Mouse (Mus musculus) kidney, embryonic 15.5 days (tissue): ENCODE data around the gene Emc8. TPM values are rescaled to one million over a fixed set of nuclear protein-coding genes. Genes with fewer than 3 reads are reported as not detected.

Experiments
- ATAC-seq: fragments of 200-750 bp; cut with Nextera tagmentation; replicated peaks from 2 replicates; pipeline ENCODE4 v1.8.0; 2017; ENCODE audit warnings: moderate TSS enrichment; ENCODE audit not compliant: low FRiP score
- H3K27ac ChIP-seq: fragments of 300-500 bp; sonication (generic); 2 replicates; pipeline ENCODE4 v1.5.1; 2015; ENCODE audit warnings: mild to moderate bottlenecking, inconsistent platforms
- H3K27me3 ChIP-seq: fragments of 300-500 bp; sonication (generic); 2 replicates; pipeline ENCODE4 v1.6.1; 2015; ENCODE audit warnings: inconsistent platforms
- H3K36me3 ChIP-seq: fragments of 300-500 bp; sonication (generic); 2 replicates; pipeline ENCODE4 v1.6.1; 2015; ENCODE audit warnings: inconsistent platforms
- H3K4me1 ChIP-seq: fragments of 300-500 bp; sonication (generic); 2 replicates; pipeline ENCODE4 v1.6.1; 2015; ENCODE audit warnings: inconsistent platforms
- H3K4me2 ChIP-seq: fragments of 300-500 bp; sonication (generic); 2 replicates; pipeline ENCODE4 v1.6.1; 2015; ENCODE audit warnings: moderate library complexity, mild to moderate bottlenecking, inconsistent platforms
- H3K4me3 ChIP-seq: fragments of 300-500 bp; sonication (generic); replicated peaks from 2 replicates; pipeline ENCODE4 v1.5.1; 2015; ENCODE audit warnings: mild to moderate bottlenecking, inconsistent platforms
- H3K9ac ChIP-seq: fragments of 300-500 bp; sonication (generic); 2 replicates; pipeline ENCODE4 v1.6.1; 2015; ENCODE audit warnings: mild to moderate bottlenecking, inconsistent platforms
- H3K9me3 ChIP-seq: fragments of 300-500 bp; sonication (generic); replicated peaks from 2 replicates; pipeline ENCODE4 v1.6.1; 2016; ENCODE audit warnings: inconsistent platforms
- WGBS: fragments of 180-500 bp; shearing (Covaris S2); methylation state at CpG from one replicate; pipeline ENCODE4 v1.1.7; 2015; ENCODE audit warnings: mixed read lengths; 5-methylcytosine and 5-hydroxymethylcytosine counted together
- polyA plus RNA-seq: library from polyadenylated mRNA; unstranded; fragments of >200 nt; fragmentation: Nextera tagmentation; extraction: Ambion mirVana; gene quantifications from 2 replicates; pipeline ENCODE4 v1.2.1, GENCODE M21; 2015

The Emc8 gene
- polyA plus RNA-seq, 1 experiment from 2014 or later: 250 TPM

GRCm38 (mm10) chr8:120697979-120698272 is 29.6 kb upstream of the Emc8 start:
- ATAC-seq: no peak

GRCm38 (mm10) chr8:120697154-120697978 is 29.0 kb upstream of the Emc8 start:
- Histone ChIP-seq H3K36me3 (no peaks in the 10 kb centered on the region), H3K4me2 (no peak overlapping the region), H3K27ac (peak overlapping the region; percentile 76), H3K9ac (no peak overlapping the region), H3K4me1 (peaks cover 51% of the 10 kb centered on the region), H3K4me3 (no peak overlapping the region), H3K27me3 (0 out of 2 replicates have a peak, but pooled peaks cover 15% of the 10 kb centered on the region), H3K9me3 (no peaks in the 10 kb centered on the region)
- no peak for ATAC-seq
- 63% methylated on average over 17 of the region's 17 CpGs for WGBS

More at GRCm38 (mm10) chr8:120697979-120698272, 29.6 kb upstream of the Emc8 start:
- Histone ChIP-seq H3K4me3 (no peak overlapping the region), H3K9ac (no peak overlapping the region), H3K36me3 (no peaks in the 10 kb centered on the region), H3K9me3 (no peaks in the 10 kb centered on the region), H3K4me2 (no peak overlapping the region), H3K27me3 (0 out of 2 replicates have a peak, but pooled peaks cover 15% of the 10 kb centered on the region), H3K4me1 (peaks cover 48% of the 10 kb centered on the region), H3K27ac (peak overlapping the region; percentile 66; the same call in 1 of the 2 replicates)

GRCm38 (mm10) chr8:120696401-120697153 is 28.2 kb upstream of the Emc8 start:
- peaks cover 51% of the 10 kb centered on the region for H3K4me1 ChIP-seq
- no peaks in the 10 kb centered on the region for H3K9me3 ChIP-seq
- no peak overlapping the region for H3K9ac ChIP-seq
- H3K4me2 ChIP-seq: no peak overlapping the region
- 28% methylated on average over 13 of the region's 13 CpGs for WGBS
- H3K27me3 ChIP-seq: 0 out of 2 replicates have a peak, but pooled peaks cover 7% of the 10 kb centered on the region
- H3K27ac ChIP-seq: peak overlapping the region; percentile 76
- peak; percentile 55; the same call in 1 of the 2 replicates for ATAC-seq
- H3K4me3 ChIP-seq: no peak overlapping the region
- H3K36me3 ChIP-seq: no peaks in the 10 kb centered on the region

DNA sequence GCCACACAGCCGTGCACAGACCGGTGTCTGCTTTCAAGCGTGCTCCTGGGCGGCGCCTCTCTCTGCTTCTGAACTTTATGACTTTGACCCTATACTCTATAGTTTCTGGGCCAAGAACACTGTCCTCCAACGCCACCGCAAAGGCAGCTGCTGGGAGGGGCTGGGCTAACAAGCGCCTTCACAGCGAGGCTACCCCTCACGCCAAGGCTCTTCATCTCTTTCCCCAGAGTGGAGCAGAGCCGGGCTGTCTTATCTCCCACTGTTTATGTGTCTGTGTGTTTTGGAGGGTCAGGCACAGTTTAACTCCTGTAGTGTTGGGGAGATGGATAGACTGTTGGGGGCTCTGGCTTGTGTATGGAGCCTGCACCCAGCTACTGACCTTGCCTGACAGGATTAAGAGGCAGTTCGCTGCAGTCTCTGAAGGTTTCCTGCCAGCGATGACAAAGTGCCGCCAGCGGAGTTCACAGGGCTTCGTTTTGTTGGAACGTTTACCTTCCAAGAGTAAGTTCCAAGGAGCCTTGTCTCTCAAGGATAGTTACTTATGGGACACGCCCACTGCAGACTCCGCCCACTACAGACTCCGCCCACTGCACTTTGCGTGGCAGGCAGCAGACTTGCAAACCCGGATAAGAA is 25.6 kb upstream of the Emc8 start:
- H3K4me3 ChIP-seq: 0 out of 2 replicates have a peak overlapping the region, but pooled peaks have one; percentile 14

DNA sequence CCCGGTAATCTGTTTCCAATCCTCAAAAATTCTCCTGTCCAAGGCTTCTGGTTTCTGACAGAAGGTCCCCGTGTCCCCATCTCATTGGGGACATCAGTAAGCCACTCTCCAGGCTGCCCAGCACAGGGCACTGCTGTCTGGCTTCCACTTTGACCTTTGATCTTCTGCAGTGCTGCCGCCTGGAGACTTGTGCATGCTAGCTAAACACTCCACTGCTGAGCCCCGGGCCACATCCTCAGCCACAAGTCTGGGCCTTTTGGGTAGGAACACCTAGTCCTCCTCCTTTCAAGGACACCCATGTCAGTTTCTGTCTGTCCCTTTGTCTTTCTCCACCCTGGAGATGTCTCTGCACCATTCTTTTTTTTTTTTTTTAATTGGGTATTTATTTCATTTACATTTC is 24.6 kb upstream of the Emc8 start:
- H3K27ac ChIP-seq: no peak overlapping the region
- no peaks in the 10 kb centered on the region for H3K36me3 ChIP-seq
- no peak overlapping the region for H3K4me3 ChIP-seq
- H3K4me2 ChIP-seq: no peak overlapping the region
- peaks cover 40% of the 10 kb centered on the region for H3K4me1 ChIP-seq
- H3K27me3 ChIP-seq: peaks cover 22% of the 10 kb centered on the region
- H3K9ac ChIP-seq: no peak overlapping the region
- 58% methylated on average over 4 of the region's 4 CpGs for WGBS
- no peak for ATAC-seq
- H3K9me3 ChIP-seq: no peaks in the 10 kb centered on the region

More for the DNA sequence above, 25.6 kb upstream of the Emc8 start:
- no peaks in the 10 kb centered on the region for H3K9me3 ChIP-seq
- no peaks in the 10 kb centered on the region for H3K36me3 ChIP-seq
- H3K27ac ChIP-seq: peak overlapping the region; percentile 84
- peak overlapping the region; percentile 40 for H3K4me2 ChIP-seq
- ATAC-seq: peak; percentile 75
- peaks cover 13% of the 10 kb centered on the region for H3K27me3 ChIP-seq
- peaks cover 43% of the 10 kb centered on the region for H3K4me1 ChIP-seq
- 15% methylated on average over 22 of the region's 22 CpGs for WGBS
- H3K9ac ChIP-seq: no peak overlapping the region

GRCm38 (mm10) chr8:120688511-120688910 is 20.1 kb upstream of the Emc8 start:
- H3K4me1 ChIP-seq: peaks cover 13% of the 10 kb centered on the region
- no peaks in the 10 kb centered on the region for H3K36me3 ChIP-seq
- H3K27me3 ChIP-seq: peaks cover 25% of the 10 kb centered on the region
- no peak overlapping the region for H3K27ac ChIP-seq
- H3K9me3 ChIP-seq: no peaks in the 10 kb centered on the region
- no peak overlapping the region for H3K9ac ChIP-seq
- no peak overlapping the region for H3K4me2 ChIP-seq
- no peak for ATAC-seq
- H3K4me3 ChIP-seq: no peak overlapping the region
- 88% methylated on average over 7 of the region's 7 CpGs for WGBS

GRCm38 (mm10) chr8:120687786-120688185 is 19.4 kb upstream of the Emc8 start:
- no peak for ATAC-seq
- H3K4me2 ChIP-seq: no peak overlapping the region
- no peaks in the 10 kb centered on the region for H3K36me3 ChIP-seq
- no peaks in the 10 kb centered on the region for H3K9me3 ChIP-seq
- no peak overlapping the region for H3K4me3 ChIP-seq
- H3K9ac ChIP-seq: no peak overlapping the region
- peaks cover 32% of the 10 kb centered on the region for H3K27me3 ChIP-seq
- WGBS: 61% methylated on average over 8 of the region's 8 CpGs
- H3K27ac ChIP-seq: no peak overlapping the region
- peaks cover 10% of the 10 kb centered on the region for H3K4me1 ChIP-seq

- H3K27ac ChIP-seq: no peak overlapping the region
Observed at GRCm38 (mm10) chr8:120686576-120686975, 18.2 kb upstream of the Emc8 start.

DNA sequence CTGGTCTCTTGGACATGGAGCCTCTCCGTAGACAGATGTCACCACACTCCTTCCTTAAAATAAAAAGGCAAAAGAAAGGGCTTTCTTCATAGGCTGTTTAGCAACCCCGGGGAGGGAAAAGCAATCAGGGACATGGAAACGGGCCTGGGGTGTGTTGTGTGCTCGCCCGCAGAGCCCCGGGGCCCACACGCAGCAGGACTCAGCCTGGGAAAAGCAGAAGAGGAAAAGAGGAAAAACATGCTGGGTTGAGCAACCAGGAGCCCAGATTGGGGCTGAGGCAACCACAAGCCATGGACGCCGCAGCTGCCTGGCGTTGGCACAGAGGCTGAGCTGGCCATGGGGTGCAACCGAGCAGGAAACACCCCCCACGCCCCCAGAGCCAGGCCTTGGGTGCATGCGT is 17.7 kb upstream of the Emc8 start:
- no peak for ATAC-seq
- Histone ChIP-seq H3K27ac (no peak overlapping the region), H3K9ac (no peak overlapping the region), H3K4me3 (no peak overlapping the region), H3K9me3 (no peaks in the 10 kb centered on the region), H3K4me2 (no peak overlapping the region), H3K4me1 (peaks cover 9% of the 10 kb centered on the region; the same call in 1 of the 2 replicates), H3K36me3 (no peaks in the 10 kb centered on the region), H3K27me3 (peaks cover 39% of the 10 kb centered on the region)
- WGBS: 86% methylated on average over 13 of the region's 13 CpGs

More at GRCm38 (mm10) chr8:120686576-120686975, 18.2 kb upstream of the Emc8 start:
- ATAC-seq: no peak
- no peak overlapping the region for H3K9ac ChIP-seq
- H3K4me3 ChIP-seq: no peak overlapping the region
- no peaks in the 10 kb centered on the region for H3K36me3 ChIP-seq
- H3K4me2 ChIP-seq: no peak overlapping the region
- 86% methylated on average over 5 of the region's 5 CpGs for WGBS
- peaks cover 9% of the 10 kb centered on the region; the same call in 1 of the 2 replicates for H3K4me1 ChIP-seq
- no peaks in the 10 kb centered on the region for H3K9me3 ChIP-seq
- peaks cover 37% of the 10 kb centered on the region for H3K27me3 ChIP-seq

- whole genome bisulfite sequencing: 81% methylated on average over 8 of the region's 8 CpGs
- no peak for ATAC-seq
- no peak overlapping the region for H3K27ac ChIP-seq
Observed at GRCm38 (mm10) chr8:120685591-120685990, 17.2 kb upstream of the Emc8 start.

DNA sequence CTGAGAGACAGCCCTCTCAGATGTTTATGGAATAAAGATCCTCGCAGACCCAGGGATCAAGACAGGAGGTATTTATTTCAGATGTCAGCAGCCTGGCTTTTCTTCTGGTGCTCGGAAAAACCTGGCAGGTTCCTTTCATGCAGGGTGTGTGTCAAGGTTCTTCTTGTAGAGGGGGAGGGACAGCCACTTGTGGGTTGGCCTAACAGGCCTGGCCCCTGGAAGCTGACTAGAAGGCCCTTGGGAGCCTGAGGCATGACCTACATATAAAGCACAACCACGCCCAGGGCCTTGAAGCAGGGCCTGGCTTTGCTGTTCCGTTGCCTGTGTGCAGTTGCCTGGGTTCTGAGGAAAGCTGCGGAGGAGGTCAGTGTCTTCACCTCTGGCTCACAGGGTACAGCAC is 16.7 kb upstream of the Emc8 start:
- no peaks in the 10 kb centered on the region for H3K9me3 ChIP-seq
- 61% methylated on average over 5 of the region's 5 CpGs for WGBS
- no peak overlapping the region for H3K4me3 ChIP-seq
- H3K27ac ChIP-seq: no peak overlapping the region
- H3K27me3 ChIP-seq: peaks cover 36% of the 10 kb centered on the region
- H3K9ac ChIP-seq: no peak overlapping the region
- no peak for ATAC-seq
- H3K4me1 ChIP-seq: peaks cover 9% of the 10 kb centered on the region; the same call in 1 of the 2 replicates
- H3K4me2 ChIP-seq: no peak overlapping the region
- H3K36me3 ChIP-seq: no peaks in the 10 kb centered on the region

More at GRCm38 (mm10) chr8:120685591-120685990, 17.2 kb upstream of the Emc8 start:
- H3K27me3 ChIP-seq: peaks cover 39% of the 10 kb centered on the region
- no peak overlapping the region for H3K9ac ChIP-seq
- H3K4me3 ChIP-seq: no peak overlapping the region
- H3K9me3 ChIP-seq: no peaks in the 10 kb centered on the region
- no peaks in the 10 kb centered on the region for H3K36me3 ChIP-seq
- no peak overlapping the region for H3K4me2 ChIP-seq
- H3K4me1 ChIP-seq: peaks cover 9% of the 10 kb centered on the region; the same call in 1 of the 2 replicates

- H3K4me2 ChIP-seq: no peak overlapping the region
- H3K36me3 ChIP-seq: no peaks in the 10 kb centered on the region
- no peak overlapping the region for H3K27ac ChIP-seq
- H3K4me3 ChIP-seq: no peak overlapping the region
- H3K4me1 ChIP-seq: peaks cover 9% of the 10 kb centered on the region; the same call in 1 of the 2 replicates
- no peak for ATAC-seq
- no peaks in the 10 kb centered on the region for H3K9me3 ChIP-seq
- 66% methylated on average over 5 of the region's 5 CpGs for WGBS
- H3K9ac ChIP-seq: no peak overlapping the region
- peaks cover 37% of the 10 kb centered on the region for H3K27me3 ChIP-seq
Observed at GRCm38 (mm10) chr8:120684082-120684481, 15.7 kb upstream of the Emc8 start.
